Mouse (Mus musculus) brain, embryonic 14.5 days (tissue): ENCODE measurements around the gene Itpripl2. TPM values are rescaled to one million over a fixed set of nuclear protein-coding genes. Genes with fewer than 3 reads are reported as not detected.

Experiments
- DNase-seq: peaks from one replicate; pipeline ENCODE4 v3.0.0-alpha.2; 2011; ENCODE audit warnings: low read depth
- CTCF ChIP-seq: fragments of 200-500 bp; IDR thresholded peaks from 2 replicates; pipeline ENCODE4 v1.5.1; 2012; ENCODE audit warnings: inconsistent platforms, mild to moderate bottlenecking, moderate library complexity, borderline replicate concordance; ENCODE audit not compliant: insufficient read depth, insufficient read length; ENCODE audit errors: extremely low read depth
- POLR2A ChIP-seq: fragments of 200-500 bp; IDR thresholded peaks from 2 replicates; pipeline ENCODE4 v1.6.1; 2012; ENCODE audit warnings: mild to moderate bottlenecking, inconsistent platforms, borderline replicate concordance; ENCODE audit not compliant: poor library complexity, insufficient read depth, insufficient read length, severe bottlenecking; ENCODE audit errors: extremely low read depth
- polyA plus RNA-seq: library from polyadenylated mRNA; depleted of rRNA; stranded (reverse); fragments of >200 nt; gene quantifications from 2 replicates; pipeline ENCODE4 v1.2.3, GENCODE M21; 2012; rRNA removed

Itpripl2 gene
- 1.9 and 3.3 TPM in 2 replicates for polyA plus RNA-seq

DNA sequence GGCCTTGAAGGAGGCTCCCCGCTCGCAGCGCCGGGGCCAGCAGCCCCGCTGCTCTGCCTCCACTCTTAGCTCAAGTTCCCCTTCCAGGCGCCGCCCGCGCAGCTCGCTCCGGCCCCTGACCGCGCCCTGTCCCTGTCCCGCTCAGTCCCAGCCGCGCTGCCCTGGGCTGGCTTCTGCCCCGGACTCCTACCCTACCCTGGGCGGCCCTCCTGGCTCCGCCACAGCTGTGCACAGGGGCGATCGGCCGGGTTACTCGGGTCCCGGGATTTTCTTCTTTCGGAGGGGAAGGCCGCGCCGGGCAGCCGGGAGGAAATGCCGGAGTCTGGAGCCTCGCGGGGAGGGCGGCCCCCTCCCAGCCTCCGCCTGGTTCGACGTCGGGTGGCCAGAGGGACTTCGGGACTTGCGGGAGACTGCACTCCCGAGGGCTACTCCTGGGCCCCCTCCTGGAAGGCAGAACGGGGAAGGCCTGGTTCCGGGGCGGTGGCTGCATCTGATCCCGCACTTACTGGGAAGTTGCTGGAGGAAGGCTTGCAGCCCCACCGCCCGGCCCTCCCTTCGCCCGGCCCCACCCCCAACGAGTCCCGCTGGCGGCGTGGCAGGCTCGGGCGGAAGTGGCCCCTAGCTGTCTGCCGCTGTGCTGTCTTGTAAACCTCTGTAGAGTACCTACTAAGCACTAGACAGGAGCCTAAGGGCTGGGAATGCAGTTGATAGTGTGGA, at the start of gene Itpripl2:
TSS of gene Itpripl2 (minus strand) at position 545 of the 717 bp plus-strand sequence.
- TF ChIP-seq POLR2A (no peak), CTCF (no peak)

DNA sequence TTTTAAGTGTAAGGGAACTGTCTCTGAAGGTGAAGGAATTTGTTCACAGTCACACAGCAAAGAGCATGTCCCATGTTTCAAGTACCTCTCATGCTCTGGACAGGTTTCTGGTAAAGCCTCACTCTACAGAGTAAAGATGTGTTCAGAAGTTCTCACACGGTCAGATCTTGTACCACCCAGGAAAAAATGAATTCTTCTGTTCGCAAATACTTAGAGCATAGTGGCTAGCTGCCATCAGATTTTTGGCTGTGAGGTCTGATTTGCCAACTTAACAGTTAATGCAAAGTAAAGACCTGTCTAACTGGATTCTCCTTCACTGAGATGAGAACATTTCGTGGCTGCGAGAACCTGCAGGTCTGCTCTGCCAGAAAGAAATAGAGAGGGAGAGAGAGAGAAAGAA, 43.3 kb upstream of the Itpripl2 start:
- no peak for DNase-seq
- TF ChIP-seq POLR2A = no peak
- no peak for TF ChIP-seq CTCF

More for the DNA sequence above, at the start of gene Itpripl2:
- DNase-seq = peak; percentile 63

DNA sequence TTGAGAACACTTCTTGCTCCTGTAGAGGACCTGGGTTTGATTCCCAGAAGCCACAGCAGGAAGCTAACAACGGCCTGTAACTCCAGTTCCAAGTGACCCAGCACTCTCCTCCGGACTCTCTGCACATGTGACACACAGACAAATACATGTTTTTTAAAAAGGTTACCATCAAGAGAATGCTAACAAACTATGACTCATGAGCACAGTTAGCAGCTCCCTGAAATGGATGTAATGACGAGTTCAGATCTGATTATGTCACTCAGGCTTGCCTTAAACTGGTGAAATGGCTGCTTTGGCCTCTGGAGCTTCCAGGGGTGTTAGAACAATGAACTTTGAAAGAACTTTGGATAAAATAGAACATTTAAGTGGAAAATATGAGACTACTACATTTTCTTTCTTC, 42.6 kb upstream of the Itpripl2 start:
- no peak for DNase-seq
- no peak for TF ChIP-seq CTCF
- TF ChIP-seq POLR2A = no peak

DNA sequence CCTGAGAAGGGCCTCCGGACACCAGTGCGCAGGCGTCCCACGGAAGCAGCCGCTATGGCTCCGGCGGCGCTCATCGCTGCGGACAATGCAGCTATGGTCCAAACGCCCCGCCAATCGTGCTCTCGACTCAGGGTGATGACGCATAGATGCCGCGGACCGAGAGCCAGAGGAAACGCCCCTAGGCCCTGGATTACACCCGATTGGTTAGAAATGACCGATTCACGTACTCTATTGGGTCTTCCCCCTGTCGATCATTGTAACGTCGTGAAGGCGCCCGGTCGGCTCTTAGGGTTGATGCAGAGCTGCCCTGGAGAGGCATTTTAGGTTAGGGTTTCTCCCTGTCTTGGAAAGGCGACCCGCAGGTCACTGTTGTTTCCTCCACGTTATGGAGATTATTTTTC, 41.4 kb upstream of the Itpripl2 start, which contains the start of gene Coq7:
TSS of gene Coq7 (minus strand) at position 179 of the 401 bp plus-strand sequence.
- TF ChIP-seq POLR2A (peak; percentile 59; the same call in 1 of the 2 replicates), CTCF (no peak)
- peak; percentile 99 for DNase-seq

DNA sequence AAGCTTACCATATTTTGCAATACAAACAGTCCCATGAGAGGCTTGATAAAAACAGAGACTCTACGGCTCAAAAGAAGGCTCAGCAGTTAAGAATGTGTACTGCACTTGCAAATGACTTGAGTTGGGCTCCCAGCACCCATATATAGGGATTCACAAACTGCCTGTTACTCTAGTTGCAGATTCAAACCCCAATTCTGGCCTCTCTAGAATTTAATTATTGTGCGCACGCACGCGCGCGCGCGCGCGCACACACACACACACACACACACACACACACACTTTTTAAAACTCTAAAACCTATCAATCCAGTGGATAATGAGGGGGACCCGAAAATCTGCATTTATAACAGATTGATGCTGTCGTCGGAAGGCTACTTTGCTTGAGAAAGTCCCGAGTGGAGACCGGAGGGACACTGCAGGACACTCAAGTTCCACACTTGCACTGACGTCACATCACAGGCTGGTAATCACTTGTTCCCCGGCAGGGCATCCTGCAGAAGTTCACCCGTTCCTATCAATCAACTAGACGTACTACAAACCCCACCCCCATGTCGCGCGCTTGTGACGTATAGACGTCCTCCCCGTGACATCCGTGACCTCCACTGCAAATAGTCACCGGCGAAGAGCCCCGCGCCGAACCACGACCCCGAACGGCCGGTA, 40.9 kb upstream of the Itpripl2 start:
- DNase-seq = peak; percentile 98

DNA sequence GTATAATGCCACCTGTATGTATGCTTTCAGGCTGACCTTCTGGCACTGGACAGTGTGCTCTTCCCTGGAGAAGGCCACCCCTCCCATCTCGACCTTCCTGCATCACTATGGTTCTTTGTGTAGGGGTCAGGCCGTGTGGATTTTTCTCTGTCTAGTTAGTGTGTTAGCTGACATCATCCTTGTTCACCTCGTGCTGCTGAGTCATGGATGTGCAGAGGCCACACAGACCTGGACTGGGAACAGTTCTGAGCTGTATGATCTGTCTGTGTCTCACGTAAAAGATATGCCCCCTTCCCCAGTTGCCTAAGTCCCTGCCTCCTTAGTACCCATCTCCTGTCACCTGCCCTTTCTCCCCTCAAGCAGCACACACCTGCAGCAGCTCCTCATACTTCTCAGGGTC, 35.2 kb upstream of the Itpripl2 start:
- TF ChIP-seq POLR2A = no peak
- no peak for TF ChIP-seq CTCF
- no peak for DNase-seq

More for the DNA sequence above, 40.9 kb upstream of the Itpripl2 start:
- peak; percentile 49; the same call in 1 of the 2 replicates for TF ChIP-seq POLR2A
- peak; percentile 16; the same call in 1 of the 2 replicates for TF ChIP-seq CTCF

DNA sequence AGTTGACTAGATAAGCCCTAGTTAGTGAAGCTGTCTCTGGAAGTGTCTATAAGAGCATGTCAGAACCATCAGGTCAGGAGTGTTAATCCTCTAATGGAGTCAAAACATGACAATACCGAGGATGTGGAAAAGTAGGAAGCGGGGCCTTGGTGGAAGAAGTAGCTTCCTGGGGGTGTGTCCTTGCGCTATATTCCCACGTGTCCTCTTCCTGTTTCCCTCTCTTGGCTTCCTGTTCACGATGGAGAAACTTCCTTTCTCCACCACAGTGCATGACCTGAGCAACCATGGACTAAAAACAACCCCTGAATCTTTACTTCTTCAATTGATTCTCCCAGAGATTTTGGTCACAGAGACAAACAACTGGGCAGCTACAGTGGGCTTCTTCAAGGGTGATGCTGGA, 30.3 kb upstream of the Itpripl2 start:
- TF ChIP-seq CTCF (no peak), POLR2A (no peak)
- DNase-seq = no peak

DNA sequence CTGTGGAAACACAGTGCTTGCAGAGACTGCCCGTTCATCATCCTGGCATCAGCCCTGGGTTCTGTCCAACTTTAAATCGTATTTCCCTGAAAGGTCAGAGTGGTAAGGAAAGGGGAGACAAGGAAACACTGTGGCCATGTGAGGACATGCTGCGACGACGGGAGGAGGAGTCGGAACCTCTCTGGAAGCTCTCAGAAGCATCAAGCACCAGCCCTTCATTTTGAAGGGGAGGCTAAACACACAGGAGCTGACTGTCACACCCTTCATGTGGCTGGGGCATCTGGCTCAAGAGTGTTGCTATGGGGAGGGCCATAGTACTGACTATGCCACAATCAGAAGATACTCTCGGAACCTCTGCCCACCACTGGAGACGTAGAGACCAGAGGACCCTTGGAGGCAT, 27.9 kb upstream of the Itpripl2 start:
- no peak for TF ChIP-seq CTCF
- TF ChIP-seq POLR2A = no peak
- DNase-seq = no peak

DNA sequence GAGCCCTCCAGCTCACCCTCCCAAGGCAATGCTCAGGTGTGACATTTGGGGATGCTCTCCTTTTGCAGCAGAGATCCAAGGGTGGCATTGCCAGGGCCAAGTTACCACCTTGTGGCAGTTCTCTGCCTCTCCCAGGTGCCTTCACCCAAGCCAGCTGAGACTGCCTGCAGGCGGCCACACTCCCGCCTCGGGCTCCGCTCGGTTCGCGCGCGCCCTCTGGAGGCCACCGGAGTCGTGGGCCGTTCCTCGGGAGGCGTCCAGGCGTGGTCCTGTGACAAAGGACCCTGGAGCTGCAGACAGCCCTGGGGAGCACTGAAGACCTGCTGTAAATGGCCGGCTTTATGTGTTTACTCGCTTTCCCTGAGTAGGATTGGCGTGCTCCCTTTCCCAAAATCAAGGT, 26.9 kb upstream of the Itpripl2 start:
- TF ChIP-seq CTCF = peak; percentile 83
- no peak for TF ChIP-seq POLR2A
- DNase-seq = peak; percentile 78

DNA sequence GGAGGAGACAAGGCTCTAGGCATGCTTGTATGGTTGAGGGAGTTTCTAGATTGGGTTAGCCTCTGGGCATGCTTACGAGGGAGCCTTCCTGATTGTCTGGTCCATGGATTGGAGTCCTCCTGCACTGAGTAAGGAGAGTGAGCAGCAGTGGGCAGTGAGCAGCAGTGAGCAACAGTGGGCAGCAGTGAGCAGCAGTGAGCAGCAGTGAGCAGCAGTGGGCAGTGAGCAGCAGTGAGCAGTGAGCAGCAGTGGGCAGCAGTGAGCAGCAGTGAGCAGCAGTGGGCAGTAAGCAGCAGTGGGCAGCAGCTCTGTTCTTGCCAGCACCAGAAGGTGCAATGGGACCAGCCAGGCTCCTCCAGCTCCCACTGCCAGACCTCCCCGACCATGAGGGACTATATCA, 26.0 kb upstream of the Itpripl2 start:
- TF ChIP-seq POLR2A (no peak), CTCF (peak; percentile 25; the same call in 1 of the 2 replicates)
- peak; percentile 53 for DNase-seq

DNA sequence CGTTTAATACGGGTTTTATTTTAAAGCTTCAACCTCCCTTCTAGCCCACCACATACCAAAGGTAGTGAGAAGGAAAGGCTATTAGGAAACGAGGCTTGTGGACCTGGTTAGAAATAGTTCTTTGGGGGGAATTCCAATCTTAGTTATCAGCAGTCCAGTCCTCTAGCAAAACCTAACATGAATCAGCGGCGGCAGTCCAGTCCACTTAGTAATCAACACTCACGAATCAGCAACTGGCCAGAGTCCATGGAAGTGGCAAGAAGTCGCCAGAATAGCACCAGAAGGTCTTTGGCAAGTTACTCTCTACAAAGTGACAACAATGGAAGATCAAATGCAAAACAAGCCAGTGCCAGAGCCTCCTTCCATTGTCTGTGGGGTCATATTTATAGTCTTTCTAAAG, 16.8 kb upstream of the Itpripl2 start:
- TF ChIP-seq POLR2A (no peak), CTCF (no peak)
- no peak for DNase-seq

DNA sequence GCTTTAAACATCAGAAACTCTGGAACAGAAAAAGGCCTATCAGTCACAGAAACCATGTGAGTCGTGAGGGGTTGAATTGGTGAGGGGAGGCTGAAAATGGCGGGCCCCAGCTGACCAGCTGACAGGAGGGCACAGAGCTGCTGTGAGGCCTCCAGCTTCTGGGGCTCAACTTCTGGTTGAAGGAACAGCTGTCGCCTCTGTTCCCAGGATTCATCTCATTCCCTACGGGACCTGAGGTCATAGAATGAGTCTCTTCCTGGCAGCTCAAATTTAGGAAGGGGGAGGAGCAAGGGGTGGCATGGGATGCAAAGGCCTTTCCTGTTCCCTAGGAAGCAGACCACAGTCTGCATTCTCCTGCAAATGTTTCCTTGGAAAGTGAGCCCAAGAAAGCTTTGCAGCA, 12.1 kb upstream of the Itpripl2 start:
- TF ChIP-seq POLR2A = no peak
- no peak for TF ChIP-seq CTCF
- no peak for DNase-seq

DNA sequence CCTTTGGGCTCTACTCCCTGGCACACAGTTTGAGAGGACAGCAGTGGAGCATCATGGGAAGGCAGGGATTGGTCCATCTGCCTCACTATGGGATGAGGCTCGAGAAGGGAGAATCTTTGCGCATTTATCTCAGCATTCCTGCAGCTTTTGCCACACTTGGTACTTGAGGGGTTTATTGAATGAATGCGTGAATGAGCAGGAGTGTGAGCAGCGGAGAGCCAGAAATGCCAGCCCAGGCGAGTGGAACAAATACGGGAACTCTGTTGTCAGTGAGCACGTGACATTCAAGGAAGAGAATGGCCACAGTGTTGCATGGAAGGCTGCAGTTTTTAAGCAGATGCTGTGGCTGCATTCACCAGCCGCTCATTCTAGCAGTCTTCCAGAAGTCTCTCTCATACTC, 10.6 kb upstream of the Itpripl2 start:
- no peak for TF ChIP-seq POLR2A
- no peak for TF ChIP-seq CTCF
- peak; percentile 39 for DNase-seq
